Mouse (Mus musculus): Measurements from ENCODE around the gene Scfd2.

Gene Scfd2

DNA sequence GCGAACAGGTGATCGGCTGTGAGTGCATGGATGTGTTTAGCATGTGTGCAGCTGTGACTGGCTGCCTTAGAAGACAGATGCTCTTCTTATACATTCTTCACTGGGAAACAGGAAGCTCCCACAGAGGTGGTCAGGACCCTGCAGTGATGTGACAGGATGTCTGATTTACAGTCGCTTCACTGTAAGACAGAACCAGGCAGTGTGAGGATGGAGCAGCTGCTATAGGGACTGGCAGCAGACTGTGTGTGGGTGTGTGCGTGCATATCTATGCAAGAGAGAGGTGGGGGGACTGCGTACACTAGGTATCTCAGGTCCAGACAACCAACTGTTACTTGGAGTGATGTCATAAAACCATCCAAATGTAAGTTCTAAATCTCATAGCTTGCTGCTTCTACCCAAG lies 254.3 kb downstream of the Scfd2 start:
- no peak for DNase-seq (ENCODE audit: low read depth, low spot score)

DNA sequence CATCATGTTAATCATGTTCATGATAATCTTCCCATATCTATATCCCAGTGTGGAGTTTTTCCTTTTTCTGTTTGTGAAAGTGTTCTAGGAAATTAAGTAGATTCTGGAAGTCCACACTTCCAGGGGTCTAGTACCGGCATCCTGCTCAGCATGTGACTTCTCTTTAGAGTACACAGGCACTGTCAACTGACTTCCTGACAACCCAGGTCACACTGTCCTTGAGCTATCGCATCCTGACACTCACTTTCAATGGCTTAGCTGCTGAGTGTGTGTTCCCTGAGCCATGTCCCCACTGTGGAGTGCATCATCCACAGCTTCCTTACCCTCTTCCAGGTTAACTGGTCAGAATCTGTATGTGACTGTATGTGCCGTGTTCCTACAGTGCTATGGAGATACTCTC lies 258.2 kb downstream of the Scfd2 start:
- no peak for DNase-seq (ENCODE audit: low read depth, low spot score)

DNA sequence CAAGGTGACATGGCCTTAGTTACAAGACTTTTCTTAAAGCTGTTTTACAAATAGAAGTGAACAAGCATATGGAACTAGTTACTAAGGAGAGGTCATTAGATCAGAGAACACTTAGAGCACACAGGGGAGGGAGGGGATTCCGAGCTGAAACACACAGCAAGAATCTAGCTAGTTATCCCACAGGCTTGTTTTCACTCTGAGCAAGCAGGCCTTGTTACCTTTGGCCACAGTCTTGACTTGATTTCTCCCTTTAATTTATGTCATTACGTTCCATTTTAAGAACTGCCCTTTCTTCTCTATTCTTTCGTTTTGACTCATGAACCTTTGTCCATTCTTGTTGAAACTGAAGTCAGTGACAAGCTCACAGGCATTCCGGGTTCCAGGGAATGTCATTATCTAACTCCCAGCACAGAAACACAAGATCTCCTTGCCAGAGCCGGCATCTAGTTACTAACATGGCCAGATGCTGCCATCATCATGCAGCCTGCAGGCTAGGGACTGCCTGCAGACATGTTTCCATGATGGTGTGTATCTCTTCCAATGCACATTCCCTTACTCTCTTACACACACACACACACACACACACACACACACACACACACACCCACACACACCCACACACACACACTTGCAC lies 263.7 kb downstream of the Scfd2 start:
- DNase-seq (ENCODE audit: low read depth, low spot score): no peak

DNA sequence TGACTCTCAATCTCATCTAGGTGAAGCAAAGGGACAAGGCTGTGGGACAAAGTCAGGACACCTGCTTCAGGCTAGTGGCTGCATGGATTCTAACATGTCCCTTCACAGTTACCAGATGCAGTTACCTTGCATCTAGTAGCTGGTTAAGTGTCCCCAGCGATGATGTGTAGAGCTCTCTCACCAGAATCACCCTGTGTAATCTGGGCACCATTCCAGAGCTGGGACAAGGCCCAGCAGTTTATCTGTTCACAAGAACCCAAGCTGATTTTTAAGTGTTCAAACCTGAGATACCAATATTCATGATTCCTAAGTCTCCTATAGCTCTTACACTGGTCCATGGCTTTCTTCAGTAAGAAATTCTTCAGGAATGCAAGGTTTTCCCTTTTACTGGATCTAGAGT lies 264.4 kb downstream of the Scfd2 start:
- no peak for DNase-seq (ENCODE audit: low read depth, low spot score)

DNA sequence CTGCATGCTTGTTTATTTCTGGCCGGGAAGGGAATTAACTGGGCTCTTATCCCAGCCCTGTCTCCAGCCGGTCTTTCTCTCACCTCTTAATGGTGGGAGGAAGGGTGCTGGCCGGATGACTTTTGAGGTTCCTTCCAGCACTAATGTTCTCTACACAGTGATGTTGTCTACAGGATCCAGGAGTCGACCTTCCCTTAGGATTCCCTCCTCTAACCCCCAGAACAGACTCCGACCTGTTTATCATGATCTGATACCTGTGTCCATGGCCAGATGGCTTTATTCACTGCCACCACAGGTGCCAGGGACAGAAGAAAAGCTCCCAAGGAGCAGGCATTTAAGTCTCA lies 265.1 kb downstream of the Scfd2 start:
- DNase-seq (ENCODE audit: low read depth, low spot score): no peak

DNA sequence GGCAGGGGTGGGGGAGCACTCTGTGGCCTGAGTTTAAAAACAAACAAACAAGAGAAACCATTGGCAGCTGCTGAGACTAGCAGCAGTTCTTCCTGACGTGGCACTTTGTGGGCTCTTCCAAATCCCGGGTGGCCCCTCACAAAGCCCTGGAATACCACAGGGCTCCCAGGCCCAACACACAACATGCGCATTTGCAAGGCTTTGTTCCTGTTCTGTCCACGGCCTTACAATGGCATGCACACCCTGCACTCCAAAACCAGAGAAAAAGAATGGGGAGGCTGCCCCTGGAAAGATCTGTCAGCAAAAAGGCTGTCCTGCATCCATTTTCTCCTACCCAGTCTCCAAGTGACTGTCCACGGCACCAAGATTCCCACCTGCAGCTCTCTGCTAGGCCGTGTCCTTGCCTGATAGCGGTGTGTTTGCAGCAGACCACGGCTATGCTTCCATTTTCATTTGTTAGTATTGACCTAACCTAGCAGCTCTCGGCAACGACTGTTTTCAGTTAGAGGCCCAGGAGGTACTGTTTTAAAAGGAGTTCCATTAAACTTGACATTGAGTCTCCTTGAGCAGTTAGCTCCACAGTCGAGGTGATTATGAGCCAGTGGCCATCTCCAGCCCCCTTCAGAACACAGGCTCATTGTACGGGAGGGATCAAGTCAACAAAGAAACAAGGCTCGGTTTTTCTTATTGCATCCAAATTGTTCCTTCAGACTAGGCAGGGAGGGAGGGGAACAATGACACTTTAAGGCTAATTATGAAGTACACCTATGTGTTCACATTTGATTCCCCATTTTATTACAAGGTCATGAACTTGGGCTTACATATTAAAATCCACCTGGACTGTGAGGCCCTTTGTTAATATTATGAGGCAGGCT lies 265.7 kb downstream of the Scfd2 start:
- no peak for DNase-seq (ENCODE audit: low read depth, low spot score)

DNA sequence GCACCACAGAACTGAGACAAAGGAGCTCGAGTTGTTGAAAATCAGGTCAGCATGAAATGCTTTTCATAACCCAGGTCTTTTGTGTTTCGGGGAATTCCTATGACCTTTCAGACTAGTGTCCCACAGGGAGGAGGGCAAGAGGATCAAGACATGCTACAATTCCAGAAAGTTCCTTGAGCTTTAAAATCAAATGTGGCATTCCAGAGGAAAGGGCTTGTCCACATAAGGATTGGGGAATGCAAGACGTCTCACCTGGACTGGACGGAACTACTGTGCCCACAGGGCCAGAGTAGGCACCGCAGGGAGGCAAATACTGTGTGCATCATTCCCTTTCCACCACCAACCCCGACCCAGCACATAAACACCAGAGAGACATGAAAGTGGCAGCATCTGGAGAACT lies 266.4 kb downstream of the Scfd2 start:
- no peak for DNase-seq (ENCODE audit: low read depth, low spot score)

DNA sequence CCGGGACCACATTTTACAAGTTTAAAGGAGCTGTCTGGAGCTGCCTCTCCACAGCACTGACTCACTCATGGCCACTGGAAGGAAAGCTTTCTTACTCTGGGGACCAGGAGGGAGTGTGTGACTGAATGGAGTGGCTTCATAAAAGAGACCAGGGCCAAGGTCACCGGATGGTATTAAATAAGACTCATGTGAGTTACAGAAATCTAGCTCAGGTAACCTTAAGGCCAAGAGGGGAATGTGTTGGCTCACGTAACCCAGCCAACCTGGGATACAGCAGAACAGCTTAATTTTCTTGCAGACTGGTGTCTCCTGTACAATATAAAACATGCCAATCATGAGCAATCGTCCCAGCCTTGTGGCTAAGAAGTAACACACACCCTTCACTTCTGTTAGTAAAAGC lies 267.0 kb downstream of the Scfd2 start:
- DNase-seq (ENCODE audit: low read depth, low spot score): no peak

DNA sequence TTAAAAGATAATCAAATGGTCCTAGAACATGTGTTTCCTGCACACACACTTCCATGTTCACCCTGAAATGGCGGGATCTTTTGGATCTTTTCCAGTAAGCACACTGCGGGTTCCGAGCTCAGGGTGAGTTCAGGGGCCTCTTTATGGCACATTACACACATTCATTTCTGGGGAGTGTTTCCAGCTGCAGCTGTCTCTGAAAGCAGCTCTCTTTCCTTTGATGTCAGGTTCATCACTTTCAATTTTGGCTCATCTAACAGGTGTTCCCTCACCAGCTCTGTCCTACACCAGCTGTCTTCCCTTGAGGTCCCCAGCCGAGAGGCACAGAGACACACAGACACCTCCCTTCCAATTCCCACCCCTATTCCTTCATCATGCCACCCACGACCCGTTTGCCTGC lies 270.5 kb downstream of the Scfd2 start:
- DNase-seq (ENCODE audit: low read depth, low spot score): no peak

DNA sequence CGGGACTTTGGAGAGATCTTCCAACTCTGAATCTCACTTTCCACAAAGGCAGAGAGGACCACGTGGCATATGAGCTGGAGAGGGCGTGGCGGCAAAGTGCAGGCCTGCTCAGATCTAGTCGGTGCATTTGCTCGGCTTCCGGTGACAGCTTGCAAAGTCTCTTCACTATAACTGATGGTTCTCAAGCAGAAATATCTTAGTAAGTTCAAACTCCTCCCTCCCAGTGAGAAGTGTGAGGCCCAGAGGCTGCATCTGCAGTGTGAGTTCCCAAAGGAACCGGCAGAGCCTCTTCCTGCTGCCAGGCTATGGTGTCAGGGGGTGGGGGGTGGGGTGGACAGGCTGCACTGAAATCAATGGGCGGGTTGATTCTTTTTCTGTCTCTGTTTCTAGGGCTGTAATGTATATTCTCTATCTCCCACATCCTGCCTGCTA lies 271.2 kb downstream of the Scfd2 start:
- DNase-seq (ENCODE audit: low read depth, low spot score): no peak

DNA sequence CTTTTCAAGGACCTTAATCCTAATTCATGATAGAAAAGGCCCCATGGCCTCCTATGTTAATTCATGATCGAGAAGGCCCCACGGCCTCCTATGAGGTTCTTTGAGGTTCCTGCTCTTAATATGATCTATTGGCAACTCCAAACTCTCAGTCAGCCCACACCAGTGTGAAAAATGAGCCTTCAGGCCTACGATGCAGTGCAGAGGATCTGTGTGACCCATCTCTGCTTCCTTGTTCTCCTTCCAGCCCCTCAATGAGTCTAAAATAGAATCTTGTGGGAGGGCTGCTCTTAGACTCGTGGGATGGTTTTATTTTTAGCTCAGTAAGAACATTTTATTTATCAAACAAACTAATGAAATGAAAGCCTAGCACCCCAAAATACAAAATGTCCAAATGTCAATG lies 274.9 kb downstream of the Scfd2 start:
- no peak for DNase-seq (ENCODE audit: low read depth, low spot score)

DNA sequence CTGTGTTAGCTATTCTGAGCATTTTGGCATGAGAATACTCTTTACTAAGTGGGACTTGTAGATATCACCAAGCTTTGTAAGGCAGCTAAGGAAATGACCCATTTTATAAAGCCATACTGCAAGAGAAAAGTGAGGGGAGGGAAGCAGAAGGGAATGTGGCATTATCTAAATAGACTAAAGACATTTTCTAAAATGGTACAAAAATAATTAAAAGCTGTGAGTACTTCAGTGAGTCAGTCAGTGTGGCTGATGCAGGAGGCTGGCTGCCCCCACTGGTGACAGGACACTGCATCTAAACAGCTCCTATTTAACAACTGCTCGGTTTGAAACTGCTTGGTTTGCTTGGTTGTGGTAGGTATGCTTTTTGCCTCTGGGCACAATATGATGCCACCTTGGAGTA lies 276.6 kb downstream of the Scfd2 start:
- no peak for DNase-seq (ENCODE audit: low read depth, low spot score)

DNA sequence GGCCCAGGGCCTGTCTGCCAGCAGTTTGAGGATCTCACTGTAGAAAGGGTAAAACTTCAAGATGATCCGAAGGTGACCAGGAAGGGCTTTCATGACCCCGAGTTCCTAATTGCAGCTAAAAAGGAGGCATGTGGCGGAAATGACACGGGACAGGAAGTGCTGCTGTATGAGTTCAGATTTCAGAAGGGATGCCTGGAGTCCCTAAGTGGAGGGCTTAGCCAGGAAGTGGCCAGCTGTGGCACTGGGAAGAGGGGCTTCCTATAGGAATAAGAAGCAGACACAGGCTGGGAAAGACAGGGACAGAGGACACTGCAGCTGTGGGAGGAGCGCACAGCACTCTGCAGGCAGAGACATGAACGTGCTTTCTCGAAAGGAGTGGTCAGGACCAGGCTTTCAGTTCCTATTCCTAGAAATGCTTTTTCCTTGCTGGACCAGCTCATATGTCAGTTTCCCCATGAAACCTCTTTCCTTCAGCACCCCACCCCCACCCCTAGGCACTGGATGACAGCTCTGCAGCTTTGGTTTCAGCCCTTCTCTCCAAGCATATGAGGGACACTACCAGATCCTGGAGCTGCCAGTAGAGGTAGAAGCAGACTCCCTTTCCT lies 277.7 kb downstream of the Scfd2 start:
- no peak for DNase-seq (ENCODE audit: low read depth, low spot score)

DNA sequence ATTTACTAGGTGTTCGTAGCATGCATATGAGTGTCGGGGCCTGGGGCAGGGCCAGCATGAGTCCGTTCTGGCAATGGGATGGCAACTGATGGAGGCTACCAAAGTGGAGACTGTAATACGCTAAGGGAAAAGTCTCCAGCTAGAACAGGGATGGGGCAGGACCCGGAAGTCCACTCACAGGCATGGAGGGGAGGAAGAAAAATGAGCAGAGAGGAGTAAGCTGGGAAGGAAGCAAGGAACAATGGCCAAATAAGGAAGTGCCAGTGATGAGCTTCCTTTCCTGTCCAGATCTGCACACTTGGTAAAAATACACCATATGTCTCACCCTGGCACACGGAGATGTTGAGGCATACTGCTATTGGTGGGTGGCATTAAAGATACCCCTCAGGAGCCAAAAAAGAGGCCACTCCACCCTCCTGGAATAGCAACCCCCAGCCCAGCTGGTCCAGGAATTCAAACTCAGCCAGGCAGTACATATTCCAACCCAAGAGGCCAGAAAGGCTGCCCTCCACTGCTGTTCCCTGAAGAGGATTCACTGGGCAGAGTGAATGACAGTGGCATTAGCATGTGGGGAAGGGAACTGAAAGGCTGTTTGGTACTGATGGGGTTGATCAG lies 278.8 kb downstream of the Scfd2 start:
- DNase-seq (ENCODE audit: low read depth, low spot score): no peak

DNA sequence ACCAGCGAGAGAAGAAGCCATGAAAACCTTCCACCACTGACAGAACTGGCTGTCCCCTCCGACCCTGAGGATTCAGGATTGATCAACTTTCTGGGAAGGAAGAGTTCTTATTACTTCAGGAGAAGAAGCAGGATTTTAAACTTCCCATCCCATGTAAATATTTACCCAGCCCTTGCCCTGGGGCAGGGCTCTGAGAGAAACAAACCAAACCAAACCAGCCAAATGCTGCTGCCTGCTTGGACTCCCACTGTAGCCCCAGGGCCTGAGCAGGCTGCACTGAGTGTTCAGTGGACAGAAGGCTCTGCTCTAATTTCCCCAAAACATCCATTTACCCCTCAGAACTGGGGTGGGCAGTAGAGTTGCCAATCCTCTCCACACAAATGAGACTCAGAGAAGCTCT lies 280.6 kb downstream of the Scfd2 start:
- no peak for DNase-seq (ENCODE audit: low read depth, low spot score)

DNA sequence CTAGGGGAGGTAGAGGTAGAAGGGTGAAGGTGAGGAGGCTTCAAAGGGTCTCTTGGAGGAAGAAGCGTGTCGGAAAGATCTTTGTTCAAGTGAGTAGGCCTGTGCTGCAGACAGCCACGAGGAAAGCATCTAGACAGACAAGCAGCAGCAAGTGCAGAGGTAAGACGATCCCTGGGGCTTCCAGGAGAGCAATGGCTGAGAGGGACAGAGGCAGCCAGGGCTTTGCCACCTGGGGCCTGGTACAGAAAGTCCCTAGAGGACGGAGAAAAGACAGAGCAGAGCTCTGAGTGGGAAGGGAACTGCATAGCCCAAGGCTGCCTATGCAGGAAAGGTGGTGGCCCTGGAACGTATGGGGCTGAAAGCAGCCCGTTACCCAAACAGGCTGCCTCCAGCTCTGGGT lies 281.3 kb downstream of the Scfd2 start:
- DNase-seq (ENCODE audit: low read depth, low spot score): no peak

DNA sequence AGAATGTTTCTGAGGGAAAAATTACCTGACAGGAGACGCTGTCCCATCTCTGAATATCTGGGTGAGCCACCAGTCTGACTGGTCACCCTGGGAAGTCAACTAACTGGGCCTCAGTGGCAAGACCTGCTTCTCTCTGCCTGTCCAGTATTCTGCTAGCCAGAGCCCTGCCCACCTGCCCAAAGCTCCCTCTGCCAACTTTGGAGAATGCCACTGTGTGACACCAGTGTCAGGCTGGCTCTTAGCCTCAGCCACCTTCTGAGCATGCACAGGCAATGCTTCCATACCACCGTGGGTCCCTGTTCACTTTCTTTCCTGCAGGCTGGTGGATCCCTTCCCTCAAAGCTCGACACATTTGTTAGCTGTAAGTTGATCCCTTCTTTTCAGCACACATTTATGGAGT lies 281.8 kb downstream of the Scfd2 start:
- no peak for DNase-seq (ENCODE audit: low read depth, low spot score)

DNA sequence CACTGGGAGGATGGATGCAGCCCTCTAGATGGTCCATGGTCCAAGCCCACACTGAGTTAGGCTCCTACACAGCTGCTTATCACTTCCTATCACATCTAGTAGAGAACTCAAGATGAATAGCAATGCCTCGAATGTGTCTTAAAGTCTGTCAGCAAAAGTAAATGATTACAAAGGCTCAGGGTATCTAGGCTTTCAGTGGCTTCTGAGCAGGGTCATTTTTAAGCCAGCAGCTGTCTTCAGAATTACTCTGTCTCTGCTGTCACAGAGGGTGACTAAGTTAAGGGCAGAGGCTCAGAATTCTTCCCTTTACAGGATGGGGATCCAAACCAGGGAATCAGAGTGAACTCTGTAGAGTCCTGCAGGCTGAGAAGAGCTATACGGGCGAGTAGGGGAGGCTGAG lies 284.6 kb downstream of the Scfd2 start:
- DNase-seq (ENCODE audit: low read depth, low spot score): no peak

DNA sequence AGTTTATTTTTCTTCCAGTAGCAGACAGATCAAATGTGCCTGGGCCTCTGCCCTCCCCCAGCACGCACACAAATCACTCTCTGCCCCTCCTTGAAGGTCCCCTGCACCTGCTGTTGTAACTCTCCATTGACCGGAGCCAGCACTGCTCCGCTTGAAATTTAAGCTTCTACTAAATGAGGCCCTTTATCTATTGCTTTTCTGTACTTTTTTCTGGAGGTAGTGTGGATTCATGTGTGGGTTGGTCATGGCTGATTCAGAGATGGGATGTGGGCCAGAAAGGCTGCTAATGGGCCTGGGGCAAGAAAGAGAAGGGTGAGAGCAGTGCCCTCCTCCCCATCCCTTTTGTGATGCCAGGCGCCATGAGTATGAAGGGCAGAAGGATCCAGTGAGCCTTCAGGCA lies 285.1 kb downstream of the Scfd2 start:
- DNase-seq (ENCODE audit: low read depth, low spot score): no peak

DNA sequence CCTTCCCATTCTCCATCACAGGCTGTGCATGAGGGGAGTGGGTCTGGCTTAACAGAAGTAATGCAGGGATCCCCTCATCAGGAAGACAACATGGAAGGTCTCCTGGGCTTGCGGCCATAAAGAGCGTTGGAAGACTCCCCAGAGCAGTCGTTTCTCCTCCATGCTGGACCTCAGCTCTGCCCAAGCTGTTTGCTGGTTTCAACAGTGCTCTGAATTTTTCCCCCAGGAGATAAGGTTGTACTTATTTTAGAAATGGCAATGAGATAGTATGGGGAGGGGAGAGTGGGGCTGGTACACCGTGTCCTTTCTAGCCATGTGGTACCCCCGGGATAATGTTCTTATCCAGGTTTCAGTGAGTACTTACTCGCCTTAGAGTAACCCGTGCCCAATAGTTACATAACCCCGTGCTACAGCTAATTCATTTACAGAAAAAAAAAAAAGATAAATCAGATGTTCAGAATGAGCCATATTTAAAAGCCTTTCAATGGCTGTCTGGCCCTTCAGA lies 285.9 kb downstream of the Scfd2 start:
- no peak for DNase-seq (ENCODE audit: low read depth, low spot score)

DNA sequence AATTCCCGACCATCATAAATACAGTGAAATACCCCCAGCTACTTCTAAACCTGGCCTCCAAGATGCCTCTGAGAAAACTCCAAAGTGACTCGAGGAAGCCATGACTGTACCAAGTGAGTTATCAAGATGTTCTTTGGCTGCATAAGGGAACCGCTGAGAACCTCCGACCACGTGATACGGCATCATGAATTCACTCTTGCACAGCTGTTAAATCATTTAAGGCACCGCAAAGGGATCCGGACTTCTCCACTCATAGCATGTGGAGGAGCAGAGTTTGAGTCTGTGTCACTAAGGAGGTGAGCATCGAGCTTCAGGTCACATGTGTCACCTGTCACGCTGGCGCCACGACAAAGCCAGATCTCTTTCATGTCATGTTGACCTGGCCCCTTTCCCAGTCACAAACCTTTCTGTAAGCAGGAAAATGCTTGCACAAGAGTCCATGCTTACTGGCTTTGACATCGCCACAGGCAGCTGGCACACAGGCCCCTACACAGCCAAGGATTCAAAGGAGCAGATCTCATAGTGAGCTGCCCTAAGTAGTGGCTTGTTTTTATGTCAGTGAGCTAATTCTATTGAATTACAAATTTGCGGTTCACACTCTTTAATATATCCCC lies 287.0 kb downstream of the Scfd2 start:
- DNase-seq (ENCODE audit: low read depth, low spot score): no peak

DNA sequence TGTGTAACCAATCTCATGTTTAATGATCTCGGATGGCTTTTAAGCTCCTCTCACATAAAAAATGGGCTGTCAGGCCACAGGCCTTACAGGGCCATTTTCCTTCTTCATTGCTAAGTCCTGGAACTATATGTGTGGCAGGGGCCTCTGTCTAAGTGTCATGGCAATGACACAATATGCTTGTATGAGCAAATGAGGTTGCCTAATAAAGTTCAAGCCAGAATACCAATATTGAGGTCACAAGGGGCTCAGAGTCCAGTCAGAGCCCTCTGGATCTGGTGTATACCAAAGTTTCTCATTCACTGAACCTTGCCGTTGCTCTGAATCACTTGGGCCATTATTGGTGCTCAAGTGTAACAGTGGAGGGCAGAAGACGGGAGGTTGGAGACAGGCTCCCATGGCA lies 288.9 kb downstream of the Scfd2 start:
- no peak for DNase-seq (ENCODE audit: low read depth, low spot score)

Measured in retina, postnatal 7 days (tissue).